Mouse (Mus musculus) liver, embryonic 14.5 days (tissue): ENCODE data around the gene Map2. TPM values are rescaled to one million over a fixed set of nuclear protein-coding genes. Genes with fewer than 3 reads are reported as not detected.

Experiments used
- ATAC-seq: fragments of 200-750 bp; cut with Nextera tagmentation; 2 replicates; pipeline ENCODE4 v1.8.0; 2017; ENCODE audit warnings: moderate number of reproducible peaks, mild to moderate bottlenecking, moderate library complexity; ENCODE audit not compliant: insufficient read depth
- DNase-seq, 3 experiments: peaks; one replicate each; pipeline ENCODE4 v3.0.0-alpha.2; 2012 to 2013; ENCODE audit warnings: low read depth in 3 of 3, low spot score in 3 of 3
- H3K27ac ChIP-seq: fragments of 300-500 bp; sonication (generic); 2 replicates; pipeline ENCODE4 v1.5.1; 2014; ENCODE audit warnings: moderate library complexity, mild to moderate bottlenecking, control low read depth, inconsistent platforms
- H3K27me3 ChIP-seq: fragments of 300-500 bp; sonication (generic); 2 replicates; pipeline ENCODE4 v1.6.1; 2014; ENCODE audit warnings: mild to moderate bottlenecking, low read length, moderate library complexity; ENCODE audit not compliant: control insufficient read depth, insufficient read depth
- H3K36me3 ChIP-seq: fragments of 300-500 bp; sonication (generic); replicated peaks from 2 replicates; pipeline ENCODE4 v1.6.1; 2014; ENCODE audit warnings: low read depth; ENCODE audit not compliant: control insufficient read depth, insufficient read depth
- H3K4me1 ChIP-seq, 2 experiments: fragments of 200-500 bp in 1 of 2; fragments of 300-500 bp in 1 of 2; sonication (generic) in 1 of 2; replicated peaks; 2 replicates each; pipeline ENCODE4 v1.6.1; 2012 to 2014; ENCODE audit warnings: antibody characterized with exemption in 1 of 2, inconsistent platforms in 1 of 2, low read length in 1 of 2; ENCODE audit not compliant: control insufficient read depth in 2 of 2, insufficient read depth in 2 of 2
- H3K4me2 ChIP-seq: fragments of 300-500 bp; sonication (generic); 2 replicates; pipeline ENCODE4 v1.6.1; 2014; ENCODE audit warnings: low read depth, mild to moderate bottlenecking, control low read depth, moderate library complexity
- H3K4me3 ChIP-seq, 2 experiments: fragments of 200-500 bp in 1 of 2; fragments of 300-500 bp in 1 of 2; sonication (generic) in 1 of 2; 2 replicates each; pipeline ENCODE4 v1.5.1; 2012 to 2014; ENCODE audit warnings: low read depth in 2 of 2, low read length in 2 of 2, mild to moderate bottlenecking in 2 of 2, control low read depth in 1 of 2, inconsistent platforms in 1 of 2, moderate library complexity in 1 of 2; ENCODE audit not compliant: insufficient read depth in 1 of 2
- H3K9ac ChIP-seq: fragments of 300-500 bp; sonication (generic); replicated peaks from 2 replicates; pipeline ENCODE4 v1.6.1; 2014; ENCODE audit warnings: mild to moderate bottlenecking, control low read depth, moderate library complexity
- H3K9me3 ChIP-seq: fragments of 300-500 bp; sonication (generic); 2 replicates; pipeline ENCODE4 v1.6.1; 2016; ENCODE audit warnings: low read length, mixed read lengths; ENCODE audit not compliant: control insufficient read depth
- CTCF ChIP-seq: IDR thresholded peaks from 2 replicates; pipeline ENCODE4 v1.5.1; 2016; ENCODE audit warnings: antibody characterized with exemption, low read depth, control low read depth
- EP300 ChIP-seq: IDR thresholded peaks from 2 replicates; pipeline ENCODE4 v1.6.1; 2016; ENCODE audit warnings: antibody characterized with exemption, low read depth
- WGBS: fragments of 180-500 bp; shearing (Covaris S2); extraction: QIAGEN DNeasy Blood & Tissue Kit; methylation state at CpG from one replicate; pipeline ENCODE4 v1.1.7; 2014; ENCODE audit not compliant: insufficient replicate concordance; 5-methylcytosine and 5-hydroxymethylcytosine counted together
- polyA plus RNA-seq, 2 experiments: library from polyadenylated mRNA; depleted of rRNA in 1 of 2; stranded (reverse) in 1 of 2; unstranded in 1 of 2; fragments of >200 nt; fragmentation: Nextera tagmentation in 1 of 2; extraction: Ambion mirVana in 1 of 2; gene quantifications; 2 replicates each; pipeline versions ENCODE4 v1.2.1 to v1.2.3; 2012 to 2014

Map2 gene
- polyA plus RNA-seq, 2 experiments, result 0.62 to 0.64 TPM

DNA sequence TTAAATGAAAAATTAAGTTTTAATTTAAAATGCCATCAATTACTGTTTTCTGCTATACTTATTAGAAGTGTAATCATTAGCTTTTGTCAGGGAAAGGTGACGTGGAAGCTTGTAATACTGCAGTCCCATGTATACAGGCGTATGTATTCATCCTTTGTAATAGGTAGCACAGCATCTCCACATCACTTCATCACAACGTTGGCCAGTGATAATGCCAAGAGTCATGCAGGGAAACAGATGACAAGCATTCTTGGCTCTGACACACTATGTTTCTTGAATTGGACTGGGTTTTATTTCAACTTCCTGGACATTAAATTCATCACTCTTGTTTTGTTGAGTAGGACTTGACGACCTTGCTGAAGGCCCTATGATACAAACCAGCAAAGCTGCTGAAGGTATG, 113.9 kb downstream of the Map2 start:
- H3K9me3 ChIP-seq, result no peaks in the 10 kb centered on the region
- 54% methylated on average over 4 of the region's 4 CpGs for WGBS
- DNase-seq, result no peak
- no peak overlapping the region for H3K4me2 ChIP-seq
- TF ChIP-seq EP300 (no peak), CTCF (no peak)
- H3K36me3 ChIP-seq, result no peaks in the 10 kb centered on the region
- no peak overlapping the region for H3K27ac ChIP-seq
- H3K4me1 ChIP-seq, result no peaks in the 10 kb centered on the region
- no peak overlapping the region for H3K4me3 ChIP-seq
- no peak for ATAC-seq
- H3K9ac ChIP-seq, result no peak overlapping the region
- no peaks in the 10 kb centered on the region for H3K27me3 ChIP-seq

DNA sequence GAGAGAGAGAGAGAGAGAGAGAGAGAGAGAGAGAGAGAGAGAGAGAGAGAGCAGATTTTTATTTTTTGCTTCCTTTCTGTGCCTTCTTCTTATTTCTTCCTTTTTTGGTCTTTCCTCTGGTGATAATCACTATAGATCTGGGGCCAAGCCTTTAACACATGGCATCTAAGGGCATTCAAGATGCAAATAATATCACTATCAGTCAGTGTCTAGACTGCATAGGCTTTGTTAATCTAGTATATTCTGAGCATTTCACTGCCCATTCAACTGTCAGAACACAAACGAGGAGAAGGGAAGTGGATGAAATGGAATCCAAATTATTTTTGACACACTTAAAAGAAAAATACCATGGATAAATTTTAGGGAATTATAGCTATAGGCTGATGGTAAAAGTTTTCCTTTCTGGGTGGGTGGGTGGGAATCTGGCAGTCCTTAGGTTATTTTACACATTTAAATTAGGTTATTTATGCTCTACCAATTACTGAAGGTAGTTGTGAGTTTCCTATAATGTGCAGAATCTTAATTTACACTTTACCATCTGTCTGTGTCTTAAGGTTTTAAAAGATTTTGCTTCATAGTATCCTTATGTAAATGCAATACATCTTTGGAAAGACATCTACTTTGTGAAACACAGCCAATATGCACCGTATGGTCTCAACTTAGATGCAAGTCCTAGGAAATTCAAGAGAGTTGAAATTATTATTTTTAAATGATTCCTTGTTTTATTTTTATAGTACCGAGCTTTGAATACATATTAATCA, 117.2 kb downstream of the Map2 start:
- DNase-seq (no peak), ATAC-seq (no peak)
- Histone ChIP-seq H3K4me1 (no peaks in the 10 kb centered on the region), H3K27me3 (no peaks in the 10 kb centered on the region), H3K4me2 (no peak overlapping the region), H3K9ac (no peak overlapping the region), H3K9me3 (no peaks in the 10 kb centered on the region), H3K4me3 (no peak overlapping the region), H3K27ac (no peak overlapping the region), H3K36me3 (no peaks in the 10 kb centered on the region)
- TF ChIP-seq CTCF, result no peak
- TF ChIP-seq EP300, result no peak
- WGBS, result 49% methylated on average over 3 of the region's 3 CpGs

DNA sequence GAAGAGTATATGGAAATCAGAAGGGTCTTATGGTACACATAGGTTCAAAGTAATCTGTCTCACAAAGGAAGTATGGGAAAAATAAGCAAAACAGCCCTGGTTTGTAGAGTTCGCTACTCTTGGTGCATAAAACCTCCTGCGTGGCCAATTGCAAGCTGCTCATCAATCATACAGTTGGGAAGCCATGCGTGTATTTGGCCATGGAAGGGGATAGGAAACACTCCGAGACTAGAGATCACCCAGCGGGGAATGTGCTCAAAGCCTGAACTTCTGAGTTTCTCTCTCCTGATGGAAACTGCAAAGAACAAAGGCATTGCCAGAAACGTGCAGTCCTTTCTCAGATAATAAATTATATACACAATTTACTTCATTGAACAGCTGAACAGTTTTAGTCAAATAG, 124.3 kb downstream of the Map2 start:
- no peak for TF ChIP-seq EP300
- Histone ChIP-seq H3K27ac (no peak overlapping the region), H3K4me1 (no peaks in the 10 kb centered on the region), H3K36me3 (no peaks in the 10 kb centered on the region), H3K9me3 (no peaks in the 10 kb centered on the region), H3K4me3 (no peak overlapping the region), H3K4me2 (no peak overlapping the region), H3K27me3 (no peaks in the 10 kb centered on the region), H3K9ac (no peak overlapping the region)
- ATAC-seq (no peak), DNase-seq (no peak)
- WGBS, result 57% methylated on average over 6 of the region's 6 CpGs

DNA sequence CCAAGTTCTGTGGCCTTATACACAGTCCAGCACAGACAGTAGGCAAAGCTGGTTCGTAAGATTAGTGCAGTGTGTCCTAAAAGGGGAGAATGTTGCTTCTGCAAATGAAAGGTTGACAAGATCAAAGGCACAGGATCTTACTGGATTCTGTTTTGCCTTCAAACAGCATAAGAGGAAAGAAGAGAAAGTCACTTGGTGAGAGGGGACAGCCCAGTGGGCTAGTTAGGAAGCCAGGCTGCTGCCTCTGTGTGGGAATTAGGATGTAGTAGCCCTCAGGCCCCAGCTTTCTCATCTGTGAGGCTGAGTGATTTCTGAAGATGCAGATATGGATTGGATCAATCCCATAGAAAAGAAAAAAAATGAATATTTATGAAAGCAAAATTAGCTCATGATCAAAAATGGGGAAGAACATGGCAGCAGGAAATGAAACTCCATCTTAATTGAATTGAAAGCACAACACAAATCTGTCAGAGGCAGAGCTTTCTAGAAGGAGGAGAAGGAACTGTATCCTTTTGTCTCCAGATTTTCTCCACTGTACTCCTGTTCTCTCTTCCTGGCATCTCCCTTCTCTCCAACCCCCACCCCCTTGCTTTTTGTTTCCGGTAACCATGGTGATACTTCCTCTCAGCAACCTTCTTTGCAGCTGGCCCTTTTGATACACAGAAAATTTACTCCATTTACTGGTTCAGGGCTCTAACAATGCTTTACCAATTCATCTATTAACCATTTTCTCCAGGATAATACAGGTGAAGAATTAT, 145.5 kb downstream of the Map2 start:
- peaks cover 0 to 2% of the 10 kb centered on the region in 2 experiments; a peak in 1 of 4 replicates for H3K4me1 ChIP-seq
- H3K27me3 ChIP-seq, result no peaks in the 10 kb centered on the region
- H3K9me3 ChIP-seq, result no peaks in the 10 kb centered on the region
- H3K9ac ChIP-seq, result no peak overlapping the region
- TF ChIP-seq EP300 (no peak), CTCF (no peak)
- no peaks in the 10 kb centered on the region for H3K36me3 ChIP-seq
- WGBS, result 44% methylated on average over 2 of the region's 2 CpGs
- no peak overlapping the region for H3K4me2 ChIP-seq
- DNase-seq (no peak), ATAC-seq (no peak)
- H3K27ac ChIP-seq, result no peak overlapping the region
- no peak overlapping the region for H3K4me3 ChIP-seq

DNA sequence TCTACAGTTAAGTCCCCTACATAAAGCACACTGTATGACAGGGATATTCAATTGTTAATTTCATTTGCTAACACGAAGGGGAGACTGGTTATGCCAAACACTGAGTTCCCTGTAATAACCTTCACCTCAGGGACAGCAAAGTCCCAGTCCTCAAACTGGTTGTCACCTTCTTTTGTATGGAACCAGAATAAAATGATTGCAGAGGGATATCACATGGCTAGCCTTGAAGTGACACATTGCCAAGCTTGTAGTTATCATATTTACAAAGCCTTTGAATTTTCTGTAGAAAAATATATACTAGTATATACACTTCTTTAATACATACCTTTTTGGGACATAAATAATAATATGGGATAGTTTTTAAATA, 146.0 kb downstream of the Map2 start:
- ATAC-seq (no peak), DNase-seq (no peak)
- 35% methylated on average over 1 of the region's 1 CpGs for WGBS
- H3K36me3 ChIP-seq, result no peaks in the 10 kb centered on the region
- H3K4me1 ChIP-seq, result peaks cover 0 to 2% of the 10 kb centered on the region in 2 experiments; a peak in 1 of 4 replicates
- H3K9ac ChIP-seq, result no peak overlapping the region
- TF ChIP-seq EP300, result no peak
- no peak overlapping the region for H3K4me2 ChIP-seq
- no peak overlapping the region for H3K27ac ChIP-seq
- H3K9me3 ChIP-seq, result no peaks in the 10 kb centered on the region
- no peak overlapping the region for H3K4me3 ChIP-seq
- H3K27me3 ChIP-seq, result no peaks in the 10 kb centered on the region
